Mouse (Mus musculus) effector memory CD4-positive, alpha-beta T cell, adult 7 months (primary cell): Measurements from ENCODE around the gene Cyp11a1. TPM values are rescaled to one million over a fixed set of nuclear protein-coding genes. Genes with fewer than 3 reads are reported as not detected.

Experiments
- polyA plus RNA-seq: library from polyadenylated mRNA; unstranded; fragments of 100-300 nt; shearing (Covaris generic); gene quantifications from one replicate; pipeline ENCODE4 v1.2.1, GENCODE M21; 2017

The Cyp11a1 gene
- not detected for polyA plus RNA-seq

GRCm38 (mm10) chr9:58005753-58006461 is at the start of gene Cyp11a1:
Gene Cyp11a1, plus strand, starts transcription at chr9:58006411.

GRCm38 (mm10) chr9:58063531-58063930 is 57.3 kb downstream of the Cyp11a1 start, which contains the start of gene Stra6:
Gene Stra6, plus strand, starts transcription at chr9:58063788.

Other genes with a start within 250 kb of the Cyp11a1 start
- 219 TPM for gene Clk3, start 240.6 kb upstream of the Cyp11a1 start, polyA plus RNA-seq
- gene Arid3b, start 169.6 kb upstream of the Cyp11a1 start, polyA plus RNA-seq: 52.3 TPM
- 55.5 TPM for gene Ubl7, start 95.4 kb upstream of the Cyp11a1 start, polyA plus RNA-seq
- gene Sema7a, start 66.3 kb upstream of the Cyp11a1 start, polyA plus RNA-seq: 3.5 TPM
- gene Stra6, start 57.4 kb downstream of the Cyp11a1 start, polyA plus RNA-seq: not detected
- gene Ccdc33, start 112.4 kb downstream of the Cyp11a1 start, polyA plus RNA-seq: 0.32 TPM
- gene Islr, start 197.9 kb downstream of the Cyp11a1 start, polyA plus RNA-seq: not detected
- gene Islr2, start 197.9 kb downstream of the Cyp11a1 start, polyA plus RNA-seq: not detected
- gene Pml, start 243.4 kb downstream of the Cyp11a1 start, polyA plus RNA-seq: 41.5 TPM
- 13.1 TPM for gene Stoml1, start 246.8 kb downstream of the Cyp11a1 start, polyA plus RNA-seq